Mouse (Mus musculus): ENCODE data around the gene Ankmy2. TPM values are rescaled to one million over a fixed set of nuclear protein-coding genes. Genes with fewer than 3 reads are reported as not detected.
A peak's percentile ranks its signal among the peaks of the same experiment; 100 is the strongest.

Ankmy2 gene
- polyA plus RNA-seq, 1 experiment from 2014 or later = 64.4 TPM

DNA sequence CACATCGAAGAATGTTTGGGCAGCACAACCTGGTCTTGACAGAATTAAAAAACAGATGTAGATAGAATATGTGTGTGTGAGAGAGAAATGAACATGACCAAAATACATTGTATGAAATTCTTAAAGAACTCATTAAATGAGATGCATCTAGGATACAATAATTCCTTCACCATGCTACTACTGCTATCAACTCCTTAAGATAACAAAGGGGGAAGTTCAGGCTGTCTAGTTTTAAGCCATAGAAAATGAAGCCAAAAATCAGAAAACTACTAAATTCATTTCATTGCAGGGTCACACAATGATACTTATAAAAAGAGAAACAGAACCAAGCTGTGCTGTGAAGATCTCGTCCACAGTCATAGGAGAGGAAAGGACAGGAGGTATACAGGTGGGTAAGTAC lies 24.7 kb upstream of the Ankmy2 start:
- WGBS = 88% methylated on average over 2 of the region's 2 CpGs
- no peaks in the 10 kb centered on the region; the same call in 1 of the 2 replicates for H3K9me3 ChIP-seq (ENCODE audit: control insufficient read depth, low read length)
- no peak for ATAC-seq
- H3K4me1 ChIP-seq (replicated peaks; ENCODE audit: control insufficient read depth, insufficient read depth, low read length) = 0 out of 2 replicates have a peak, but pooled peaks cover 6% of the 10 kb centered on the region
- no peak overlapping the region for H3K4me3 ChIP-seq (replicated peaks; ENCODE audit: low read length)
- peaks cover 32% of the 10 kb centered on the region for H3K36me3 ChIP-seq (ENCODE audit: control insufficient read depth, insufficient read depth)
- H3K27ac ChIP-seq (ENCODE audit: low read length) = no peak overlapping the region
- no peaks in the 10 kb centered on the region for H3K27me3 ChIP-seq (replicated peaks; ENCODE audit: control insufficient read depth, insufficient read depth, low read length)
- H3K9ac ChIP-seq (replicated peaks; ENCODE audit: low read depth, low read length) = no peak overlapping the region
- H3K4me2 ChIP-seq (ENCODE audit: low read length) = no peak overlapping the region

DNA sequence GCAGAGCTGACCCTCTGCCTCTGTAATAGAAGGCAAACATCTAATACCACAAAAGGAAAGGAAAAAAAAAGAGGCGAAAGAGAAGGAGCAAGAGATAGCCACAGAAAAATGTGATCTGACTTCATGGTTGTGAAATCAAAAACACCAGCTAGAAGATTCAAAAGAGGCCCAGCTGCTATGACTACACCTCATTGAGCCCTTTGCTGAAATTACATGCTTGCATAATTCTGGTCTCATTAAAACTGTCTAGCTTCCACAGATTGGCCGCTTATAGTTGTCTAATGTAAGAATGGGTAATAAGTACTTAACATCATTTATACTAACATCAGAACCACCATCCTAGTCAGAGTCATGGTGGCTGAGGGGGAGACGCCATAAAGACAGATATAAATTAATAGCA lies 24.2 kb upstream of the Ankmy2 start:
- no peaks in the 10 kb centered on the region; the same call in 1 of the 2 replicates for H3K9me3 ChIP-seq (ENCODE audit: control insufficient read depth, low read length)
- 62% methylated on average over 3 of the region's 3 CpGs for WGBS
- H3K9ac ChIP-seq (replicated peaks; ENCODE audit: low read depth, low read length) = no peak overlapping the region
- H3K36me3 ChIP-seq (ENCODE audit: control insufficient read depth, insufficient read depth) = peaks cover 32% of the 10 kb centered on the region
- H3K4me1 ChIP-seq (replicated peaks; ENCODE audit: control insufficient read depth, insufficient read depth, low read length) = 0 out of 2 replicates have a peak, but pooled peaks cover 6% of the 10 kb centered on the region
- no peak overlapping the region for H3K27ac ChIP-seq (ENCODE audit: low read length)
- ATAC-seq = peak; percentile 61
- H3K27me3 ChIP-seq (replicated peaks; ENCODE audit: control insufficient read depth, insufficient read depth, low read length) = no peaks in the 10 kb centered on the region
- H3K4me3 ChIP-seq (replicated peaks; ENCODE audit: low read length) = no peak overlapping the region
- H3K4me2 ChIP-seq (ENCODE audit: low read length) = no peak overlapping the region

DNA sequence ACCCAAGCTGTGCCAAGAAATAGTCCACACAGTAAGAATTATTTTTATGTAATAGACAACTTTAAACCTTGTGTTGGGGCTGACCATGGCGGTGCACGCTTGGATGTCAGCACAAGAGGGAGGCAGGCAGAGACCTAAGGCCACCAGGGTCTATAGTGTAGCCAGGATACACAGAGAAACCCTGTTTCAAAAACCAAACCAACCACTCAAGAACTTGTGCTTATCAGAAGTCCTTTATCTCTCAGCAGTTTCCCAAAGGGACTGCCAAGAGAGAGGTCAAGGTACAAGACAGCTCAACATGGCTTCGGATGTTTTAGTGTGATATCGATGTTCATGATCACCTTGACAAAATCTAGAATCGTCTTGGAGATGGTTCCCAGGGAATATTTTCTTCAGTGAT lies 23.4 kb upstream of the Ankmy2 start:
- 0 out of 2 replicates have a peak, but pooled peaks cover 6% of the 10 kb centered on the region for H3K4me1 ChIP-seq (replicated peaks; ENCODE audit: control insufficient read depth, insufficient read depth, low read length)
- H3K9me3 ChIP-seq (ENCODE audit: control insufficient read depth, low read length) = no peaks in the 10 kb centered on the region; the same call in 1 of the 2 replicates
- no peak overlapping the region for H3K27ac ChIP-seq (ENCODE audit: low read length)
- peaks cover 30% of the 10 kb centered on the region for H3K36me3 ChIP-seq (ENCODE audit: control insufficient read depth, insufficient read depth)
- WGBS = 91% methylated on average over 5 of the region's 5 CpGs
- H3K4me3 ChIP-seq (replicated peaks; ENCODE audit: low read length) = no peak overlapping the region
- no peak for ATAC-seq
- no peaks in the 10 kb centered on the region for H3K27me3 ChIP-seq (replicated peaks; ENCODE audit: control insufficient read depth, insufficient read depth, low read length)
- H3K9ac ChIP-seq (replicated peaks; ENCODE audit: low read depth, low read length) = no peak overlapping the region
- H3K4me2 ChIP-seq (ENCODE audit: low read length) = no peak overlapping the region

DNA sequence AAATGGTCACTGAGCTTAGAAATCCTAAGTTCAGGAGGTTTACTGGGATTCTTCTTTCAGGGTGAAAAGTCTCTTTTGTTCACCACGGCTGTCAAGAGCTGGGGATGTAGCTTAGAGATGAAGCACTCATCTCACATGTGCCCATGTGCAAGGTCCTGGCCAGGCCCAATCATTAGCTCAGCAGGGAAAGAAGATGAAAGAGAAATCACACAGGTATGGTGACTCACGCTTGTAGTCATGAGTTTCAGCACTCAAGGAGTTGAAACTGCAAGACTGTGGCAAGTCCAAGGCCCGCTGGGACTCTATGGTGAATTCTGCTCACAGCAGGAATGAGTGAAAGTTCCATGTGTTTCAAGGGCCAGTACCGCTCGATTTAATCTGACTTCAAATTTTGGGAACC lies 22.8 kb upstream of the Ankmy2 start:
- 95% methylated on average over 5 of the region's 5 CpGs for WGBS
- no peak for ATAC-seq

DNA sequence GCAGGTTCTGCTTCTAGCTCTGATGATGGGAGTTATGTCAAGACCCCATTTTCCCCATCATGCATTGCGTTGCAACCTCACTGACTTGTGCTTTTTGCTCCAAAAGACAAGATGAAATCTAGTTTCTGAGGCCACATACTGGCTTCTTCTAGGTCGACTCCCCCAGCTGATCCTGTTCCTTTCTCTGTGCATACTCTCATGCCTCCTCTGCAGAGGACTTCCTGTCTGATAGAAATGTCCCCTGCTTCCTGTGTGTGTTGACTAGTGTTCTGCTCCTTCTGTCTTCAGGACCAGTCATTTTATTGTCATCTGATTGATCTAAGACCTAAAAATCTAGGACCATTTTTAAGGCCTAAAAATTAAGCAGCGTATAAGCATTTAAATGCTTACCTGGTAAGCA lies 21.5 kb upstream of the Ankmy2 start:
- Histone ChIP-seq H3K4me2 (ENCODE audit: low read length) (no peak overlapping the region), H3K4me3 (replicated peaks; ENCODE audit: low read length) (no peak overlapping the region), H3K9me3 (ENCODE audit: control insufficient read depth, low read length) (no peaks in the 10 kb centered on the region), H3K27ac (ENCODE audit: low read length) (no peak overlapping the region), H3K36me3 (ENCODE audit: control insufficient read depth, insufficient read depth) (peaks cover 25% of the 10 kb centered on the region), H3K4me1 (replicated peaks; ENCODE audit: control insufficient read depth, insufficient read depth, low read length) (0 out of 2 replicates have a peak, but pooled peaks cover 8% of the 10 kb centered on the region), H3K9ac (replicated peaks; ENCODE audit: low read depth, low read length) (no peak overlapping the region), H3K27me3 (replicated peaks; ENCODE audit: control insufficient read depth, insufficient read depth, low read length) (no peaks in the 10 kb centered on the region)
- 92% methylated on average over 3 of the region's 3 CpGs for WGBS
- ATAC-seq = no peak

More for the DNA sequence above, 22.8 kb upstream of the Ankmy2 start:
- 0 out of 2 replicates have a peak, but pooled peaks cover 6% of the 10 kb centered on the region for H3K4me1 ChIP-seq (replicated peaks; ENCODE audit: control insufficient read depth, insufficient read depth, low read length)
- H3K27me3 ChIP-seq (replicated peaks; ENCODE audit: control insufficient read depth, insufficient read depth, low read length) = no peaks in the 10 kb centered on the region
- H3K27ac ChIP-seq (ENCODE audit: low read length) = no peak overlapping the region
- H3K9ac ChIP-seq (replicated peaks; ENCODE audit: low read depth, low read length) = no peak overlapping the region
- no peaks in the 10 kb centered on the region; the same call in 1 of the 2 replicates for H3K9me3 ChIP-seq (ENCODE audit: control insufficient read depth, low read length)
- no peak overlapping the region for H3K4me2 ChIP-seq (ENCODE audit: low read length)
- peaks cover 29% of the 10 kb centered on the region for H3K36me3 ChIP-seq (ENCODE audit: control insufficient read depth, insufficient read depth)
- no peak overlapping the region for H3K4me3 ChIP-seq (replicated peaks; ENCODE audit: low read length)

DNA sequence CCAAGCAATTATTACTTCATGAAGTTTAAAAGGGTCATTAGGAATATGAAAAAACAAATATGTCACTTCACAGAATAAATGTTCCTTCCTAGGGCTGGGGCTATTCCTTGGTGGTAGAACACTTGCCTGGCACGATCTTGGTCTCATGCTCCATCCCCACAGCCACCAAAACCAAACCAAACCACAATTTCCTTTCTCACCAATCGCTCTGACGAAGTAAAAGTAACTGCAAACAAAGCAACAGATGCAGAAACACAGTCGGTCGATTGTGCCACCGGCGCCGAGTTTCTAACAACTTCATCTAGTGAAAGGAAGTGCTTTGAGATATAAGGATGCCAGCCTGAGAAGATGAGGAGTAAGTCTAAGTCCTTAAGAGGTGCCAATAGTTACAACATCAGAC lies 20.6 kb upstream of the Ankmy2 start:
- WGBS = 98% methylated on average over 8 of the region's 8 CpGs
- Histone ChIP-seq H3K4me3 (replicated peaks; ENCODE audit: low read length) (no peak overlapping the region), H3K4me1 (replicated peaks; ENCODE audit: control insufficient read depth, insufficient read depth, low read length) (0 out of 2 replicates have a peak, but pooled peaks cover 8% of the 10 kb centered on the region), H3K36me3 (ENCODE audit: control insufficient read depth, insufficient read depth) (peaks cover 26% of the 10 kb centered on the region), H3K27ac (ENCODE audit: low read length) (no peak overlapping the region), H3K9ac (replicated peaks; ENCODE audit: low read depth, low read length) (no peak overlapping the region), H3K4me2 (ENCODE audit: low read length) (no peak overlapping the region), H3K27me3 (replicated peaks; ENCODE audit: control insufficient read depth, insufficient read depth, low read length) (no peaks in the 10 kb centered on the region), H3K9me3 (ENCODE audit: control insufficient read depth, low read length) (no peaks in the 10 kb centered on the region)
- ATAC-seq = no peak

DNA sequence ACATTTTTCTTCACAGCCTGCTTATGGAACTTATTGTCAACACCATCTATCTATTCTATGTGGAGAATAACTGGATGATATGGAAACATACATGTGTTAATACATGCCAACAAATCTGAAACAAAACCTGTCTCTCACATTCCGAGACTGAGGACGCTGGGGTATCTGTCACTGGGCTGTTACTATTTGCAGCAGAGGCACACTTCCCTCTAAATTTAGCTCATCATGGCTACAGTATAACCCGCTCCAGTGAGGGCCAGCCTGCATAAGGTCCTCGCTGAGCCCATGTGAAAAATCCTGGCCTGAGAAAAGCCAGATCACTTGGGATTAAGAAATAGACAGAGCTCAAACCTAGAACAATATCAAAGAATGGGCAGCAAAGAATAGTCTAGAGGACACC lies 19.7 kb upstream of the Ankmy2 start:
- H3K9ac ChIP-seq (replicated peaks; ENCODE audit: low read depth, low read length) = no peak overlapping the region
- WGBS = 91% methylated on average over 4 of the region's 4 CpGs
- H3K36me3 ChIP-seq (ENCODE audit: control insufficient read depth, insufficient read depth) = peaks cover 23% of the 10 kb centered on the region
- 0 out of 2 replicates have a peak, but pooled peaks cover 8% of the 10 kb centered on the region for H3K4me1 ChIP-seq (replicated peaks; ENCODE audit: control insufficient read depth, insufficient read depth, low read length)
- H3K27me3 ChIP-seq (replicated peaks; ENCODE audit: control insufficient read depth, insufficient read depth, low read length) = no peaks in the 10 kb centered on the region
- H3K4me2 ChIP-seq (ENCODE audit: low read length) = no peak overlapping the region
- H3K9me3 ChIP-seq (ENCODE audit: control insufficient read depth, low read length) = no peaks in the 10 kb centered on the region
- no peak overlapping the region for H3K27ac ChIP-seq (ENCODE audit: low read length)
- no peak overlapping the region for H3K4me3 ChIP-seq (replicated peaks; ENCODE audit: low read length)
- no peak for ATAC-seq

DNA sequence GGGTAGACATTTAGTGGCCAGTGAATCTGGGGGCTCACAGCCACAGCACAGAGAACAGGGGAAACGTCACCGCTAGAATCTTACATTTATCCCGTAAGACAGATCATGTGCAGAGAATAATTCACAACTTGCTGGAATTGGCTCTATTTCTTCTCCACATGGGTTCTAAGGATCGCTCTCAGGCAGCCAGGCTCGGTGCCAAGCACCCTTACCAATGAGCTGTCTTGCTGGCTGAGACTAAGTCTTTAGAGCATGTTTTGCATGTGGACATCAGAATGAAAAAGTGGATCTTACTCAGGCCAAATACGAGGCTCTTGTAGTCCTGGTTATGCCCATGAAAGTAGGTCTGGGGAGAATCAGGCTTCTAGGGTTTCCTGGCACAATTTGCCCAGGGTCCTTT lies 16.5 kb upstream of the Ankmy2 start:
- Histone ChIP-seq H3K4me3 (replicated peaks; ENCODE audit: low read length) (no peak overlapping the region), H3K27me3 (replicated peaks; ENCODE audit: control insufficient read depth, insufficient read depth, low read length) (no peaks in the 10 kb centered on the region), H3K4me1 (replicated peaks; ENCODE audit: control insufficient read depth, insufficient read depth, low read length) (0 out of 2 replicates have a peak, but pooled peaks cover 2% of the 10 kb centered on the region), H3K9me3 (ENCODE audit: control insufficient read depth, low read length) (no peaks in the 10 kb centered on the region), H3K36me3 (ENCODE audit: control insufficient read depth, insufficient read depth) (peaks cover 6% of the 10 kb centered on the region; the same call in 1 of the 2 replicates), H3K27ac (ENCODE audit: low read length) (no peak overlapping the region), H3K9ac (replicated peaks; ENCODE audit: low read depth, low read length) (no peak overlapping the region), H3K4me2 (ENCODE audit: low read length) (no peak overlapping the region)
- 61% methylated on average over 6 of the region's 6 CpGs for WGBS
- no peak for ATAC-seq

DNA sequence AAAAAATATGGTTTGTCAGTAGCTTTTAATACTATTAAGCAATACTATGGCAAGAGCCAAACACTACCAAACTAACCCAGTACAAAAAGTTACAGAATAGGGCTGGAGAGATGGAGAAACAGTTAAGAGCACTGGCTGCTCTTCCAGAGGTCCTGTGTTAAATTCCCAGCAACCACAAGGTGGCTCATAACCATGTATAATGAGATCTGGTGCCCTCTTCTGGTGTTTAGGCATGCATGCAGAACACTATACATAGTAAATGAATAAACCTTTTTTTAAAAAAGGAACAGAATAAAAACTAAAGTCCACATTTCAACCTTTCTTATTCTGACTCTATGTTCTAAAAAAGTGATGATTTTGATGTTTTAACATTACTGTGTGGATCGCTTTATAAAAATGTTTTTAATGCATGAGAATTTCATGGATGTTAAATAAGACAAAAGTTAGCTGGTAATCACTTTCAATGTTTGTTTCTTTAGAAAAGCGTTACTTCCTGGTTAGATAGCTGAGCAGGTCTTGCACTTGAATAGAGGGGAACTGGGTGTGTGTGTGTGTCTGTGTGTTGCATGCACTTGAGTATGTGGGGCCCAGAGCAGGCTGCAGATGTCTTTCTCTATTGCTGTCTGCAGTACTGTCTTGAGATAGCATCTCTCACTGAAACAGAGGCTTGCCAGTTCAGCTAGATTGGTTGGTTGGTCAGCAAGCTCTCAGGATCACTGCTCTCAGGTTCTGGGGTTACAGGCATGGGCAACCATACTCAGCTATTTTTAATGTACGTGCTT lies 10.5 kb upstream of the Ankmy2 start:
- no peak overlapping the region for H3K4me2 ChIP-seq (ENCODE audit: low read length)
- no peak overlapping the region for H3K9ac ChIP-seq (replicated peaks; ENCODE audit: low read depth, low read length)
- WGBS = 95% methylated on average over 3 of the region's 3 CpGs

More for the DNA sequence above, 10.5 kb upstream of the Ankmy2 start:
- no peak overlapping the region for H3K27ac ChIP-seq (ENCODE audit: low read length)
- H3K9me3 ChIP-seq (ENCODE audit: control insufficient read depth, low read length) = no peaks in the 10 kb centered on the region
- no peak overlapping the region for H3K4me3 ChIP-seq (replicated peaks; ENCODE audit: low read length)
- H3K36me3 ChIP-seq (ENCODE audit: control insufficient read depth, insufficient read depth) = no peaks in the 10 kb centered on the region
- no peak for ATAC-seq
- H3K27me3 ChIP-seq (replicated peaks; ENCODE audit: control insufficient read depth, insufficient read depth, low read length) = no peaks in the 10 kb centered on the region
- peaks cover 8% of the 10 kb centered on the region for H3K4me1 ChIP-seq (replicated peaks; ENCODE audit: control insufficient read depth, insufficient read depth, low read length)

Measured in forebrain, embryonic 16.5 days (tissue).